Mouse (Mus musculus): ENCODE results near the gene Vmn1r191. TPM values are rescaled to one million over a fixed set of nuclear protein-coding genes. Genes with fewer than 3 reads are reported as not detected.
"Not testable (repeated sequence)": the region's sequence is repeated elsewhere in the genome, so short reads cannot be mapped to it uniquely, and the experiment has no call there.

The Vmn1r191 gene
- total RNA-seq (2022): not detected

- no peak for DNase-seq
Observed at GRCm38 (mm10) chr13:22183869-22184268, at the start of gene Vmn1r191. Vmn1r191 (minus strand) TSS chr13:22183969.

GRCm38 (mm10) chr13:22223060-22223459, 39.3 kb upstream of the Vmn1r191 start, which contains the start of gene Vmn1r193:
Vmn1r193 (minus strand) TSS chr13:22223160.
- not testable (repeated sequence) for DNase-seq

GRCm38 (mm10) chr13:22192756-22193155, 9.0 kb upstream of the Vmn1r191 start:
- not testable (repeated sequence) for DNase-seq

GRCm38 (mm10) chr13:22191041-22191440, 7.3 kb upstream of the Vmn1r191 start, which contains the start of gene Vmn1r192:
Vmn1r192 (minus strand) TSS chr13:22191141.
- no peak for DNase-seq

- no peak for DNase-seq
Observed at GRCm38 (mm10) chr13:22190385-22190784, 6.6 kb upstream of the Vmn1r191 start.

- DNase-seq: no peak
Observed at GRCm38 (mm10) chr13:22189313-22189712, 5.5 kb upstream of the Vmn1r191 start.

GRCm38 (mm10) chr13:22168416-22168815, 15.4 kb downstream of the Vmn1r191 start:
- no peak for DNase-seq

GRCm38 (mm10) chr13:22136495-22137293, 47.1 kb downstream of the Vmn1r191 start:
- DNase-seq: not testable (repeated sequence)

Small RNA genes lying within 50 kb of the gene (microRNA-seq; reads per million reads assigned to microRNA genes)
- 0 reads per million in 2 experiments for gene Gm23282
- 0 reads per million in 2 experiments for gene Gm25084

Other genes with a start within 250 kb of the Vmn1r191 start
- gene Zfp184, start 238.9 kb downstream of the Vmn1r191 start, total RNA-seq (2022): 1 to 10 TPM; 1.5 to 6.2 (median 3.6) TPM
- gene Pom121l2, start 202.8 kb downstream of the Vmn1r191 start, total RNA-seq (2022): not detected
- gene Prss16, start 174.2 kb downstream of the Vmn1r191 start, total RNA-seq (2022): under 1 TPM in 2 of 4 experiments, not detected in 2; 0.63 to 0.70 TPM
- 10 to 100 TPM in 2 of 4 experiments, 1 to 10 TPM in 1, not detected in 1; 6.0 to 18.5 (median 12.6) TPM for gene Hist1h2ah, start 148.4 kb downstream of the Vmn1r191 start, total RNA-seq (2022)
- 10 to 100 TPM; 22.5 to 31.6 (median 25.4) TPM for gene Hist1h2bk, start 148.1 kb downstream of the Vmn1r191 start, total RNA-seq (2022)
- 10 to 100 TPM; 42.6 to 80.0 (median 56.7) TPM for gene Hist1h4i, start 142.6 kb downstream of the Vmn1r191 start, total RNA-seq (2022)
- gene Hist1h2ag, start 141.0 kb downstream of the Vmn1r191 start, total RNA-seq (2022): 10 to 100 TPM in 3 of 4 experiments, 1 to 10 TPM in 1; 8.7 to 18.8 (median 13.1) TPM
- 10 to 100 TPM; 14.2 to 31.0 (median 21.9) TPM for gene Hist1h2bj, start 140.8 kb downstream of the Vmn1r191 start, total RNA-seq (2022)
- not detected for gene Vmn1r188, start 99.5 kb downstream of the Vmn1r191 start, total RNA-seq (2022)
- gene Vmn1r189, start 78.1 kb downstream of the Vmn1r191 start, total RNA-seq (2022): not detected
- gene Vmn1r192, start 7.2 kb upstream of the Vmn1r191 start, total RNA-seq (2022): not detected
- gene Vmn1r193, start 39.2 kb upstream of the Vmn1r191 start, total RNA-seq (2022): not detected
- not detected for gene Vmn1r194, start 60.2 kb upstream of the Vmn1r191 start, total RNA-seq (2022)
- not detected for gene Vmn1r195, start 86.6 kb upstream of the Vmn1r191 start, total RNA-seq (2022)
- not detected for gene Vmn1r196, start 106.0 kb upstream of the Vmn1r191 start, total RNA-seq (2022)
- not detected for gene Vmn1r197, start 140.6 kb upstream of the Vmn1r191 start, total RNA-seq (2022)
- gene Vmn1r198, start 166.4 kb upstream of the Vmn1r191 start, total RNA-seq (2022): not detected
- gene Vmn1r199, start 195.8 kb upstream of the Vmn1r191 start, total RNA-seq (2022): not detected
- not detected for gene Vmn1r200, start 206.4 kb upstream of the Vmn1r191 start, total RNA-seq (2022)

Measured in adrenal gland, adult 8-10 months (tissue).